Mouse (Mus musculus): Measurements from ENCODE around the gene Mogs.

GRCm38 (mm10) chr6:83083497-83083896 is 31.8 kb upstream of the Mogs start:
- TF ChIP-seq CTCF (IDR thresholded peaks at IDR 0.05; ENCODE audit: extremely low read depth, insufficient read length, insufficient replicate concordance, low read depth, low read length): no peak
- TF ChIP-seq POLR2A (IDR thresholded peaks at IDR 0.05; ENCODE audit: low read depth, low read length): no peak
